Mouse (Mus musculus): ENCODE data around the gene Kdelc2. TPM values are rescaled to one million over a fixed set of nuclear protein-coding genes. Genes with fewer than 3 reads are reported as not detected.

The Kdelc2 gene
- polyA plus RNA-seq, 1 experiment from 2014 or later, result 10.4 TPM

GRCm38 (mm10) chr9:53389109-53389508 lies 5.3 kb downstream of the Kdelc2 start:
- Histone ChIP-seq H3K4me2 (replicated peaks) (no peak overlapping the region), H3K27ac (replicated peaks) (no peak overlapping the region), H3K4me3 (no peak overlapping the region), H3K9me3 (no peaks in the 10 kb centered on the region), H3K27me3 (no peaks in the 10 kb centered on the region), H3K9ac (replicated peaks) (no peak overlapping the region), H3K4me1 (peaks cover 10% of the 10 kb centered on the region), H3K36me3 (no peaks in the 10 kb centered on the region)
- 78% methylated on average over 3 of the region's 3 CpGs for WGBS
- ATAC-seq (ENCODE audit: low FRiP score, low read depth), result no peak

- Histone ChIP-seq H3K9ac (replicated peaks) (no peak overlapping the region), H3K4me2 (replicated peaks) (no peak overlapping the region), H3K4me1 (no peaks in the 10 kb centered on the region), H3K36me3 (no peaks in the 10 kb centered on the region), H3K4me3 (no peak overlapping the region), H3K27me3 (no peaks in the 10 kb centered on the region), H3K27ac (replicated peaks) (no peak overlapping the region), H3K9me3 (no peaks in the 10 kb centered on the region)
- no peak for ATAC-seq (ENCODE audit: low FRiP score, low read depth)
- WGBS, result 82% methylated on average over 7 of the region's 7 CpGs
Measured at GRCm38 (mm10) chr9:53390136-53390535, 6.3 kb downstream of the Kdelc2 start.

- Histone ChIP-seq H3K27me3 (no peaks in the 10 kb centered on the region), H3K9ac (replicated peaks) (no peak overlapping the region), H3K9me3 (no peaks in the 10 kb centered on the region), H3K27ac (replicated peaks) (no peak overlapping the region), H3K4me1 (peaks cover 5% of the 10 kb centered on the region; the same call in 1 of the 2 replicates), H3K4me2 (replicated peaks) (no peak overlapping the region), H3K4me3 (no peak overlapping the region), H3K36me3 (no peaks in the 10 kb centered on the region)
- 81% methylated on average over 13 of the region's 13 CpGs for WGBS
- no peak for ATAC-seq (ENCODE audit: low FRiP score, low read depth)
Measured at GRCm38 (mm10) chr9:53397685-53398387, 14.0 kb downstream of the Kdelc2 start.

- Histone ChIP-seq H3K4me2 (replicated peaks) (no peak overlapping the region), H3K27me3 (no peaks in the 10 kb centered on the region), H3K4me1 (peaks cover 5% of the 10 kb centered on the region; the same call in 1 of the 2 replicates), H3K9ac (replicated peaks) (no peak overlapping the region), H3K9me3 (no peaks in the 10 kb centered on the region), H3K27ac (replicated peaks) (no peak overlapping the region), H3K4me3 (no peak overlapping the region), H3K36me3 (no peaks in the 10 kb centered on the region)
- WGBS, result 16% methylated on average over 5 of the region's 5 CpGs
- ATAC-seq (ENCODE audit: low FRiP score, low read depth), result no peak
Measured at GRCm38 (mm10) chr9:53398388-53398700, 14.5 kb downstream of the Kdelc2 start.

GRCm38 (mm10) chr9:53399537-53399936 lies 15.7 kb downstream of the Kdelc2 start:
- Histone ChIP-seq H3K27me3 (no peaks in the 10 kb centered on the region), H3K4me2 (replicated peaks) (no peak overlapping the region), H3K27ac (replicated peaks) (no peak overlapping the region), H3K36me3 (no peaks in the 10 kb centered on the region), H3K4me3 (no peak overlapping the region), H3K9me3 (no peaks in the 10 kb centered on the region), H3K4me1 (peaks cover 5% of the 10 kb centered on the region; the same call in 1 of the 2 replicates), H3K9ac (replicated peaks) (no peak overlapping the region)
- ATAC-seq (ENCODE audit: low FRiP score, low read depth), result no peak
- 95% methylated on average over 8 of the region's 8 CpGs for WGBS

GRCm38 (mm10) chr9:53400696-53401095 lies 16.9 kb downstream of the Kdelc2 start:
- ATAC-seq (ENCODE audit: low FRiP score, low read depth), result no peak
- no peak overlapping the region for H3K4me3 ChIP-seq
- no peaks in the 10 kb centered on the region for H3K27me3 ChIP-seq
- no peak overlapping the region for H3K4me2 ChIP-seq (replicated peaks)
- WGBS, result 91% methylated on average over 4 of the region's 4 CpGs
- H3K36me3 ChIP-seq, result no peaks in the 10 kb centered on the region
- H3K9me3 ChIP-seq, result no peaks in the 10 kb centered on the region
- H3K4me1 ChIP-seq, result peaks cover 10% of the 10 kb centered on the region; the same call in 1 of the 2 replicates
- H3K27ac ChIP-seq (replicated peaks), result no peak overlapping the region
- no peak overlapping the region for H3K9ac ChIP-seq (replicated peaks)

GRCm38 (mm10) chr9:53401146-53401545 lies 17.3 kb downstream of the Kdelc2 start:
- 88% methylated on average over 8 of the region's 8 CpGs for WGBS
- no peaks in the 10 kb centered on the region for H3K36me3 ChIP-seq
- no peaks in the 10 kb centered on the region for H3K9me3 ChIP-seq
- H3K9ac ChIP-seq (replicated peaks), result no peak overlapping the region
- H3K4me3 ChIP-seq, result no peak overlapping the region
- H3K4me2 ChIP-seq (replicated peaks), result no peak overlapping the region
- ATAC-seq (ENCODE audit: low FRiP score, low read depth), result no peak
- no peaks in the 10 kb centered on the region for H3K27me3 ChIP-seq
- peaks cover 10% of the 10 kb centered on the region; the same call in 1 of the 2 replicates for H3K4me1 ChIP-seq
- H3K27ac ChIP-seq (replicated peaks), result no peak overlapping the region

GRCm38 (mm10) chr9:53402291-53402711 lies 18.5 kb downstream of the Kdelc2 start, which contains the start of gene 4930550C14Rik:
TSS of gene 4930550C14Rik (plus strand) at chr9:53402325.
- Histone ChIP-seq H3K36me3 (no peaks in the 10 kb centered on the region), H3K4me1 (peaks cover 10% of the 10 kb centered on the region; the same call in 1 of the 2 replicates), H3K4me2 (replicated peaks) (no peak within 1 kb of the TSS), H3K27me3 (no peaks in the 10 kb centered on the region), H3K4me3 (no peak within 1 kb of the TSS), H3K9ac (replicated peaks) (no peak within 1 kb of the TSS), H3K27ac (replicated peaks) (no peak within 1 kb of the TSS), H3K9me3 (no peaks in the 10 kb centered on the region)
- ATAC-seq (ENCODE audit: low FRiP score, low read depth), result no peak
- 31% methylated on average over 11 of the region's 11 CpGs for WGBS

- H3K9me3 ChIP-seq, result no peaks in the 10 kb centered on the region
- H3K27ac ChIP-seq (replicated peaks), result no peak overlapping the region
- H3K4me1 ChIP-seq, result peaks cover 10% of the 10 kb centered on the region; the same call in 1 of the 2 replicates
- no peak overlapping the region for H3K4me3 ChIP-seq
- H3K4me2 ChIP-seq (replicated peaks), result no peak overlapping the region
- no peaks in the 10 kb centered on the region for H3K27me3 ChIP-seq
- 89% methylated on average over 8 of the region's 8 CpGs for WGBS
- no peak for ATAC-seq (ENCODE audit: low FRiP score, low read depth)
- no peaks in the 10 kb centered on the region for H3K36me3 ChIP-seq
- H3K9ac ChIP-seq (replicated peaks), result no peak overlapping the region
Measured at GRCm38 (mm10) chr9:53402991-53403390, 19.2 kb downstream of the Kdelc2 start.

GRCm38 (mm10) chr9:53404050-53404752 lies 20.4 kb downstream of the Kdelc2 start:
- Histone ChIP-seq H3K27me3 (no peaks in the 10 kb centered on the region), H3K4me1 (peaks cover 10% of the 10 kb centered on the region; the same call in 1 of the 2 replicates), H3K4me2 (replicated peaks) (peak overlapping the region; percentile 60), H3K9me3 (no peaks in the 10 kb centered on the region), H3K9ac (replicated peaks) (no peak overlapping the region), H3K27ac (replicated peaks) (peak overlapping the region; percentile 87; the same call in 1 of the 2 replicates), H3K36me3 (no peaks in the 10 kb centered on the region), H3K4me3 (no peak overlapping the region)
- peak; percentile 35 for ATAC-seq (ENCODE audit: low FRiP score, low read depth)
- whole genome bisulfite sequencing, result 86% methylated on average over 6 of the region's 6 CpGs

GRCm38 (mm10) chr9:53404753-53405722 lies 21.2 kb downstream of the Kdelc2 start:
- H3K27ac ChIP-seq (replicated peaks), result peak overlapping the region; percentile 87
- H3K4me2 ChIP-seq (replicated peaks), result peak overlapping the region; percentile 60
- 21% methylated on average over 21 of the region's 21 CpGs for WGBS
- H3K9ac ChIP-seq (replicated peaks), result peak overlapping the region; percentile 61
- H3K9me3 ChIP-seq, result no peaks in the 10 kb centered on the region
- H3K4me1 ChIP-seq, result peaks cover 10% of the 10 kb centered on the region; the same call in 1 of the 2 replicates
- H3K36me3 ChIP-seq, result no peaks in the 10 kb centered on the region
- no peaks in the 10 kb centered on the region for H3K27me3 ChIP-seq
- H3K4me3 ChIP-seq, result peak overlapping the region; percentile 43
- ATAC-seq (ENCODE audit: low FRiP score, low read depth), result peak; percentile 92
